12 mouse cellular contexts compared by ENCODE assay signal in the genomic region with DNA sequence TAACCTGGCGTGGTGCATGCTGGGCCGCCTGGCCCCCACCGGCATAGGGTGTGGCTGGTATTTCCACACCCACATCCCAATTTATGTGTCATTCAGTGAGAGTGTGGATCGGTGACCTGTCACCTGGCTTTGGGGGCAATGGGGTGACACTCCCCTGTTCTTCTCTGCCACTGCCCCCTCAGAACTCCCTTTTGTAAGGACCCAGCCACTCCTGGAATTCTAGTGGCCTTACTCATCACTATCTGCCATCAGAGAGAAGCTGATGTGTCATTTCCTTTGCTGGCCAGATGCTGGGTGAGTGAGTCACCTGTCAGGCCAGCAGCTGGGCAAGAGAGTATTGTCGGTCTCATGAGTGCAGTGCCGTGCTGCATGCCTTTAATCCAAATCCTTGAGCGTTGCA. TPM values are rescaled to one million over a fixed set of nuclear protein-coding genes. Genes with fewer than 3 reads are reported as not detected.
A peak's percentile ranks its signal among the peaks of the same experiment; 100 is the strongest.
DNase-seq lines count a peak whose midpoint lies in the region; ATAC-seq and TF ChIP-seq lines count a peak whose summit lies in the region.
"Had no signal": no experiment of that assay in that cellular context is flagged by ENCODE, and none has a peak within 500 bp of the region (broad histone marks: within the 10 kb centered on the region; RNA-seq: fewer than 3 reads in every experiment).

No protein-coding gene starts in this region.

- H3K27ac ChIP-seq in heart, postnatal 0 days (ENCODE audit: low read depth): 0 out of 2 replicates have a peak overlapping the region, but pooled peaks have one; percentile 9
- peak overlapping the region; percentile 60 for H3K27ac ChIP-seq in bone marrow macrophage, adult 2 months (ENCODE audit: insufficient read depth, low read depth, low read length)
- no peak overlapping the region for H3K27ac ChIP-seq in forebrain, embryonic 11.5 days (ENCODE audit: low read depth, low read length)

- H3K4me3 ChIP-seq in heart, postnatal 0 days (ENCODE audit: low read depth, low read length): no peak overlapping the region
- H3K4me3 ChIP-seq in bone marrow macrophage, adult 2 months (ENCODE audit: insufficient read depth, low read length): peak overlapping the region; percentile 15
- no peak overlapping the region for H3K4me3 ChIP-seq in forebrain, embryonic 11.5 days (ENCODE audit: low read depth, low read length)
- H3K4me3 ChIP-seq: liver, embryonic 15.5 days had no signal

- peaks cover 23% of the 10 kb centered on the region for H3K4me1 ChIP-seq in heart, postnatal 0 days (ENCODE audit: control insufficient read depth, insufficient read depth)
- H3K4me1 ChIP-seq in bone marrow macrophage, adult 2 months (ENCODE audit: control insufficient read depth, insufficient read depth, low read length): peaks cover 35% of the 10 kb centered on the region
- H3K4me1 ChIP-seq in forebrain, embryonic 11.5 days (replicated peaks; ENCODE audit: control insufficient read depth, insufficient read depth, low read length): peaks cover 10% of the 10 kb centered on the region; the same call in 1 of the 2 replicates

- no peak overlapping the region for H3K9ac ChIP-seq in heart, postnatal 0 days (replicated peaks; ENCODE audit: low read depth, low read length)
- H3K9ac ChIP-seq in forebrain, embryonic 11.5 days (ENCODE audit: low read length): no peak overlapping the region; the same call in 1 of the 2 replicates
- H3K9ac ChIP-seq: liver, embryonic 15.5 days had no signal

- intact Hi-C loops in heart, postnatal 25 days (cut with DNase I): no loop called here

- 53% methylated on average over 7 of the region's 7 CpGs for WGBS in heart, postnatal 0 days
- 90% methylated on average over 7 of the region's 7 CpGs for WGBS in forebrain, embryonic 11.5 days

- H3K27me3 ChIP-seq in heart, postnatal 0 days (ENCODE audit: control insufficient read depth, insufficient read depth, low read length): no peaks in the 10 kb centered on the region
- no peaks in the 10 kb centered on the region for H3K27me3 ChIP-seq in forebrain, embryonic 11.5 days (ENCODE audit: control insufficient read depth, insufficient read depth, low read length)
- H3K27me3 ChIP-seq: liver, embryonic 15.5 days had no signal

- no peak for TF ChIP-seq EP300 in heart, postnatal 0 days (IDR thresholded peaks at IDR 0.05; ENCODE audit: low read depth)

- no peak for ATAC-seq in heart, postnatal 0 days (ENCODE audit: insufficient read depth, low read depth)
- no peak for ATAC-seq in forebrain, embryonic 11.5 days (replicated peaks; ENCODE audit: low FRiP score)
- ATAC-seq in megakaryocyte-erythroid progenitor cell, adult 5-6 weeks (replicated peaks; ENCODE audit: low FRiP score, low TSS enrichment, poor library complexity, severe bottlenecking): no peak

- no peak for DNase-seq in heart, postnatal 0 days (ENCODE audit: low spot score)
- no peak for DNase-seq in heart, postnatal 25 days (ENCODE audit: low spot score)
- DNase-seq in urinary bladder, postnatal 25 days (ENCODE audit: low spot score): peak; percentile 41
- DNase-seq in urinary bladder, adult 2 months (ENCODE audit: low spot score): no peak
- no peak for DNase-seq in forebrain, embryonic 11.5 days (ENCODE audit: low spot score)
- no peak for DNase-seq in thymus, postnatal 14 days
- DNase-seq: gastrocnemius, postnatal 10 days; heart, postnatal 14 days; kidney, adult 8-10 months had no signal

- no peak overlapping the region for H3K4me2 ChIP-seq in heart, postnatal 0 days (ENCODE audit: low read depth, low read length)
- H3K4me2 ChIP-seq in forebrain, embryonic 11.5 days (ENCODE audit: low read depth, low read length, severe bottlenecking): no peak overlapping the region
- H3K4me2 ChIP-seq: liver, embryonic 15.5 days had no signal

- peaks cover 33% of the 10 kb centered on the region for H3K36me3 ChIP-seq in heart, postnatal 0 days (replicated peaks; ENCODE audit: control insufficient read depth, insufficient read depth, low read length)
- H3K36me3 ChIP-seq in forebrain, embryonic 11.5 days (ENCODE audit: control insufficient read depth, insufficient read depth, low read length): peaks cover 27% of the 10 kb centered on the region

- TF ChIP-seq POLR2A in bone marrow macrophage, adult 2 months (IDR thresholded peaks at IDR 0.05; ENCODE audit: borderline replicate concordance, low read depth, low read length): no peak

- no peaks in the 10 kb centered on the region for H3K9me3 ChIP-seq in heart, postnatal 0 days (replicated peaks; ENCODE audit: control insufficient read depth, low read length)
- no peaks in the 10 kb centered on the region for H3K9me3 ChIP-seq in forebrain, embryonic 11.5 days (ENCODE audit: control insufficient read depth, low read length)
- H3K9me3 ChIP-seq: liver, embryonic 15.5 days had no signal

- no peak for TF ChIP-seq CTCF in heart, postnatal 0 days (IDR thresholded peaks at IDR 0.05; ENCODE audit: low read depth)
- TF ChIP-seq CTCF in bone marrow macrophage, adult 2 months (IDR thresholded peaks at IDR 0.05; ENCODE audit: low read depth, low read length): no peak

RNA-seq across cellular contexts. Expression of a gene that starts 6.0 kb away (rescaled TPM):
- 36.8 and 42.9 TPM in 2 replicates for total RNA-seq in heart, postnatal 0 days (2014; rRNA removed; ENCODE audit: low replicate concordance)
- polyA plus RNA-seq in heart, postnatal 0 days (2015; fragmentation: Nextera tagmentation; extraction: Ambion mirVana): 8.0 and 10.9 TPM in 2 replicates
- 1 to 10 TPM; 2.7 to 3.1 TPM for total RNA-seq in heart, postnatal 25 days (2021)
- polyA plus RNA-seq in urinary bladder, adult 2 months (2012; rRNA removed): 29.2 and 35.7 TPM in 2 replicates
- 30.4 and 36.5 TPM in 2 replicates for polyA plus RNA-seq in bone marrow macrophage, adult 2 months (2012; ENCODE audit: insufficient read depth, insufficient read length, missing spikeins)
- 23.2 and 23.7 TPM in 2 replicates for polyA plus RNA-seq in forebrain, embryonic 11.5 days (2014; fragmentation: Nextera tagmentation; extraction: Ambion mirVana)
- 8.4 and 14.8 TPM in 2 replicates for total RNA-seq in megakaryocyte-erythroid progenitor cell, adult 5-6 weeks (2014; fragmentation: Nextera tagmentation)
- total RNA-seq in megakaryocyte-erythroid progenitor cell, adult 5-6 weeks (2017): 11.5 and 13.9 TPM in 2 replicates

RNA-seq across cellular contexts. Expression of a gene that starts 30.8 kb away (rescaled TPM):
- 22.3 and 76.0 TPM in 2 replicates for total RNA-seq in heart, postnatal 0 days (2014; rRNA removed; ENCODE audit: low replicate concordance)
- polyA plus RNA-seq in heart, postnatal 0 days (2015; fragmentation: Nextera tagmentation; extraction: Ambion mirVana): 35.2 and 40.3 TPM in 2 replicates
- 1 to 10 TPM; 3.2 to 4.0 TPM for total RNA-seq in heart, postnatal 25 days (2021)
- 2.4 and 3.0 TPM in 2 replicates for polyA plus RNA-seq in urinary bladder, adult 2 months (2012; rRNA removed)
- polyA plus RNA-seq in bone marrow macrophage, adult 2 months (2012; ENCODE audit: insufficient read depth, insufficient read length, missing spikeins): 16.6 and 23.2 TPM in 2 replicates
- 138 and 162 TPM in 2 replicates for polyA plus RNA-seq in forebrain, embryonic 11.5 days (2014; fragmentation: Nextera tagmentation; extraction: Ambion mirVana)
- total RNA-seq in megakaryocyte-erythroid progenitor cell, adult 5-6 weeks (2014; fragmentation: Nextera tagmentation): 49.0 and 79.0 TPM in 2 replicates
- 77.1 and 107 TPM in 2 replicates for total RNA-seq in megakaryocyte-erythroid progenitor cell, adult 5-6 weeks (2017)
